Mouse (Mus musculus) urinary bladder, adult 18-20 months (tissue): ENCODE results near the gene Scfd2.
A peak's percentile ranks its signal among the peaks of the same experiment; 100 is the strongest.

ENCODE experiments used
- DNase-seq, 2 experiments: peaks; one replicate each; pipeline ENCODE4 v3.0.0; 2022; ENCODE audit warnings: low spot score in 2 of 2, mixed read lengths in 2 of 2

The Scfd2 gene

DNA sequence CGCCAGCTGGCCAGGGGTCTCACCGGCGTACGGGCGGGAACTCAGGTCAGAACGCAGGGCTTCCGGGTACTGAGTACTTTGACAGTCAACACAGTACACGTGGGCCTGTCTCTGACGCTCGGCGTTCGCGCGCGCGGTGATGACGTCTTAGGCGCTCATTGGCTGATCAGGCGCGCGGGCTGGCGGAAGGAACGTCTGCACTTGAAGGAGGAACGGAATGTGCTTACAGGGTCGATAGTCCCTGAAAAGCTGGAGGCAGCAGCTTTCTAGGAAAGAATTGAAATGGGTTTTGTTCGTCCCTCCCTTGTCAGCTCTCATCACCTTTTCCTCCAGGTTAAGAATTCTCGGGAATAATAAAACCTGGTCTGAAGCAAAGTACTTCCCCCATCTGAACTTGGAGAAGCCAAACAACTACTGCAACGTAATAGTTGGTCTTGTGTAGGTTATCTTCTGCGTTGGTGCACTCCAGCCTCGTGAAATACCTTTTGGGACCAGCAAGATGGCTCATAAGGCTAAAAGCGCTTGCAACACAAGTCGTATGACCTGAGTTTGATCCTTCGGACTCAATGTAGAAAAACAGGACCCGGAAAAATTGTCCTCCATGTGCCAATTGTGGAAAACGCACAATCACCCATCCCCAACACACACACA is at the start of gene Scfd2:
Gene Scfd2, minus strand, starts transcription at position 130 of the 651 bp plus-strand sequence.
- DNase-seq, result peak; percentile 94 to 95

DNA sequence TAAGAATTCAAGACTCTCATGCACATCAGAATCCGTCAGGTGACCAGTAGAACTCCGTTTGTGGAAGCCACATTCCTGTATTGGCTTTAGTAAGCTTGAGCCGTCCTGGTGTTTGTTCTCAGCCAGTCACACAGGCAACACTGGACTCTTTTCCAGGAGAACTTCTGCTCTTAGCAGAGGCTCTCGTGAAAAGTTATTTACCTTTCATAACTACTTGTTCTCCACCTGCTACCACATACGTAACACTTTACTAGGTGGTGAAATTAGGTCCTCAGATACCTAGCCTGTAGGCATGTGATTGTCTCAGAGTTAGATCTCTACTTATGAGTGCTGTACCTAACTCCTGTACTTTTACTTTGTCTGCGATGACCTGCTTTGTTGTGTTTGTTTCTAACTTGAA is 40.2 kb upstream of the Scfd2 start:
- DNase-seq, result no peak

DNA sequence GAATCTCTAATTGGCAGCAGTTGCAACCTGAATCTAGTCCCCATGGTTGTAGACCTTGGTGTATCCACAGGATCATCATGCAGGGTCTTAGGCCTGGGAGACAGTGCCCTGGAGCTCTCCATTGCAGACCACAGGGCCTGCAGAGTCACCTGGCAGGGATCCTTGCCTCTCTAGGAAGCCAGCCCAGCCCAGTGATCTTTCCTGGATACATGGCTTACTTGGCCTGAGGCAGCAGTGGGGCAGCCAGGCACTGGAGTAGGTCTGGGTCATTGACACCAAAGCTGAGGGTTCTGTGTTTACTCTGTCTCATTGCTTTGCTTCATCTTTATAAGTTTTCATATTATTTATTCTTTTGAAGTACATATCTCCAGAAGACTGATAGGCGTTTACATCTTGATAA is 29.6 kb upstream of the Scfd2 start:
- DNase-seq, result no peak

DNA sequence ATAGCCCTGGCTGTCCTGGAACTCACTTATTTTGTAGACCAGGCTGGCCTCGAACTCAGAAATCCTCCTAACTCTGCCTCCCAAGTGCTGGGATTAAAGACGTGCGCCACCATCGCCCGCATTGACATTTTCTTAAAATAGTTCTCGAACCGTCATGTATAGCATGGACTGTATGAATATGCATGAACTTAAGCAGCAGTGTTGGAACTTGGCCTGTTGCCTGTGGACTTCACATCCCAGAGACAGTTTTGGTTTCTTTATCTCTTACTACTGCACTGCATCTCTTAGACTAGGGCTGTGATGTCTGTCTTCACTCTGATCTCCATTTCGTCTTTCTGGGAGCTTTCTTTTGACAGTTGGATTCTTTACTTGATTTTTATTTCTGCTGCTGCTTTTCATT is 18.0 kb upstream of the Scfd2 start:
- DNase-seq, result no peak

DNA sequence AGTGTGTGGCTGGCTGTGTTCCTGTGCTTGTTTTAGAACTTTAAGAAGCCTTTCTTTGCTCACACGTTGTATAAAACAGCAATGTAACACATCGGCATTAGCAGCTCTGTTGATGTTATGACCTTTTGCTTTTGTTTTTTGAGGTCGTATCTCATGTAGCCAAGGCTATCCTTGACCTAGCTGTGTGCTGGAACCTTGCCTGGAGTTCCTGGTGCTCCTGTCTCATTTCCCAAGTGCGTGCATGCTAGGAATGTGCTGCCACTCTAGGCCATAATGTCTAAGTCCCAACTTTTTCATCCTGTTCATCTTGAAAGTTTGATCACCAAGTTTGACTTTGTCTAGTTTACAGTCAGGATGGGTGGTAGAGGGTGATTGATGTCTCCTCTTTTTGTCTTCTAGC is 14.0 kb upstream of the Scfd2 start:
- no peak for DNase-seq

DNA sequence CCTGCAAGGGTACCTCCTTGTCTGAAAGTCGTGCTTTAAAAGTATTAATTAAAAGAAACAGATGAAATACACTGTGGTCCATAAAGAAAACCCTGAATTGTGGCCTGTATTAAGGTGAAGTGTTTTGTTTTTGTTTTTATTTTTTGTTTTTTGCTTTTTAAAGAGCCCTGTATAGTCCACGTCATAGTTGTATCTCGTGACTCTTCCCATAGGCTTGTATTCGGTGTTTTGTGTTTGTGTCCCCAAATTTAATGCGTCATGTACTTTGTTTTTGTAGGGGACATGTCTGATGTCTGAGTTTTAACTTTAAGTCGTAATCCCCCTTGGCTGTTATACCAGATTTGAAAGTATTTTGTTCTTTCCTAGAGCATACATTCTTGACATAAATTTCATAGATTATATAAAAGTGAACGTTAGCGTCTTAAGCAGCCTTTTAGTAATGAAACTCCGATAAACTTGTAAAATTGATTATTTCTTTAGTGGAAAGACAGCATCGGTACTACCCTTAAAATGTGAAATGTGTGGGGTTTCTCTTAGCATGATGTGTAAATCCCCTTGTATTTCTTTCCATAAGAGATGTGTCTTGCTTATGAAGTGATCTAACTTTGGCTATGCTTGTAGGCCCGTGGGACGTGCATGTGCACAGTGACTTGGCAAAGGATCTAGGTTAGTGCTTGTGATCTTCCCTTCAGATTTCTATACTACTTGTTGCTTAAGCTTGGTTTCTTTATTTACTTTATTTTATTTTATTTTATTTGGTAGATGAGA is 4.8 kb upstream of the Scfd2 start:
- no peak for DNase-seq

DNA sequence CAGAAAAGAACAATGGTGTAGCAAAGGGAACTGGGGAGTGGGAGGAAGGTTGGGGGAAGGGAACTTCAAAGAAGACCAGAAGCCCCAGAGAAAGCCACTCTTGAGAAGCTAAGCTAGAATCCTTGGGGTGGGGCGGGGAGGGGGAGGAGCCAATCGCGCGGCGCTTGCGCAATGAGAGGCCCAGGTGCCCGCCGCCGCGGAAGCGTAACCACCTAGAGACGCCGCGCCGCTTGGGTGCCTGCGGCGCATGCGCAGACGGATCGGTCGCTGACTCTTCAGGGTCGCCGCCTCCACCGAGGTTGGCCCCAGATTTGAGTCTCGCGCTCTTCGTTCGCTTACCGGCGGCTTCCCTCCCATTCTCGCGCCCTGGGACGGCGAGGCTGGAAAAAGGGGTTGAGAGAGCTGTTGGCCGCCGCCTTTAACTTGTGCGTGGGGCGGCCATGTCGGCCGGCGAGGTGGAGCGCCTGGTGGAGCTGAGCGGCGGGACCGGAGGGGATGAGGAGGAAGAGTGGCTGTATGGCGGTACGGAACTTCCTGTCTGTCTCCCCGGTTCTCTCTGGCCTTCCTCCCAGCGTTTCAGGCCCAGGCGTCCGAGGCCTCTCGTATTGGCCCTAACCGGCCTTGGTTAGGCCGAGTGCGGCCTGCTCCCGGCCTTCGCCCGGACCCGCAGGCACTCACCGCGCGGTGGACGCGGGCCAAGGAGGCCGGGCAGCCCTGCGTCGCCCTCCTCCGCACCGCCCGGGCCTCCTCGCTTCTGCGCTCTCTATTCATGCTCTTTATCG is 3.9 kb upstream of the Scfd2 start, which contains the start of gene Fip1l1:
Gene Fip1l1, plus strand, starts transcription at position 210 of the 782 bp plus-strand sequence.
- DNase-seq, result peak; percentile 85 to 86

DNA sequence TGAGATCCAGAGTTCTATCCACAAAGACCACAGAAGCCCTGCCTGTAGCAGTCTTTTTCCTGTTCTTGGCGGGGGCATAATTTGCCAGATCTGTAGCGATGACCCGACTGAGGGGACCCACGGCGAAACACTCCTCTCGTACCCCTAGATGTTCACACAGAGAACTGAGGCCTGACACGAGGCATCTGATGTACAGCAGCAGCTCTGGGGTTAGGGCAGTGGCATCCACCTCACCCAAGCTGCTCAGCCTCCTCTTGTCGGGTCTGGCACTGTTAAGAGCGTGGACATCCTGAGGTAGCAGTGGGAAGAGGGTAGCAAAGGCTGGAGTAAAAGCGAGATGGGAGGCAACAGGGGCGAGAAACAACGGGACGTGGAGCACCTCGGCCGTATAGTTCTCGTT is 774 bp downstream of the Scfd2 start:
- peak in 1 of 2 experiments; percentile 5 for DNase-seq

DNA sequence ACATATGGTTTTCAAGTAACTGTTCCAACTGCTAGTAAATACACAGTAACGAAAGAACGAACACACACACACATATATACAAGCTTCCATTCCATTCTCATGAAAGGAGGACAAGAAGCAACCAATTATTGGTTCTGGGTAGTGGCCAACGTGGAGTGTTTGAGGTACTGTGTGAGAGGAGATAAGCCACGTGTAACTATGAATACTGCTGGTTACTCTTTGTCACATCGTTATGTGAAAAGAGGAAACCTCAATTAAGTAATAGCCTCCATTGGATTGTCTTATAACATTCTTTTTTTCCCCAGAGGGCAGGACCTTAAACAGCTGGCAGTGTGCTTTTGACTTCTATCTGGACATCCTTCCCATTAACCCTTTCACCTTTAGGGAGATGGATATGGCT is 4.5 kb downstream of the Scfd2 start:
- DNase-seq, result no peak

DNA sequence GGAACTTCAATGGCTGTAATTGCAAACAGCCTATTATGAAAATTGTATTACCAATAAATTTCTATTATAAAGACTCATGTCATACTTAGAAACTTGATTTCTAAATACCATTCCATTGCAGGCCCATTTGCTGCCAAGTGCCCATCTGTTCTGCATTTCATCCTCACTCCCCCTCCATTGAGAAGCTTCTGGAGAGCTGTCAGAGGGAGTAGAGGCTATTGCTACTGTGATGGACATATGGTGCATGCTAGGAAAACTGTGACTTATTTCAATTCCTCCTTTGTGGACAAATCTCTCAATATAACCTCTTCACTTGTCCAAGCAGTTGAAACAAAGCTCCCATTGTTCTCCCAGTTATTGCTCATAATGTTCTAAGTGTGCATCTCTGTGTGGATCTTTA is 19.9 kb downstream of the Scfd2 start:
- no peak for DNase-seq

DNA sequence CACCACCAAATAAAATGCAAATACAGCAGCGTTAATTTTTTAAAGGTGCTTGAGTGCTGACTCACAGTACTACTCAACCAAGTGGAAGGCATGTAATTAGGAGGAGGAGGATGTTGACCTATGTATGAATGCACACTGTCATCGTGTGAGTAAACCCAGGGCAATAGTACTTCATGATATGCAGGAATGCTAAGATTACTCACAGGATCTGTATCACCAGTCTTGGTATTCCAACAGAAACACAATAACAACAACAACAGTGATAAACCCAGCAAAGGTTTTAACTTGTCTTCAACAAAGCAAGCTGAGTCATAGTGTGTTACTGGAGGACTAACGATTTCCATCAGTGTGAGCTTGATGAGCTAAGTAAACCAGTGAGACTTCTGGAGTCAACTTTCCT is 38.9 kb downstream of the Scfd2 start:
- no peak for DNase-seq

DNA sequence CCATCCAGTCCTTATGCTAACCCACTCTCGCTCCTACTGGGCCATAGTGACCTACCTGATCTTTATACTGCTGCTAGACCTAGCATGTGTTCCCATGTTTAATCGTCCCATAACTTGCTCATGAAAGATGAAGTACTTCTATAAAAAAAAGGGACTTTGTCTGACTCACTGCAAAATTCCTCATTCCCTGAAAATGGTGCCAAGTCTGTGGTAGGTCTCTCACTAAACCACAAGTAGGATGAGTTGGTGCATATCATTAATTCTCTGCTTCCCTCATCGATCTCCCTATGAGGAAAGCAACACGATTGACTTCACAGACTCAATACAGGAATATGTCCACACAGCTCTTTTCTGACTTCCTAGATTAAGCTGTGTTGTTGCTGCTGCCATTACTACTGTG is 46.9 kb downstream of the Scfd2 start:
- DNase-seq, result no peak

DNA sequence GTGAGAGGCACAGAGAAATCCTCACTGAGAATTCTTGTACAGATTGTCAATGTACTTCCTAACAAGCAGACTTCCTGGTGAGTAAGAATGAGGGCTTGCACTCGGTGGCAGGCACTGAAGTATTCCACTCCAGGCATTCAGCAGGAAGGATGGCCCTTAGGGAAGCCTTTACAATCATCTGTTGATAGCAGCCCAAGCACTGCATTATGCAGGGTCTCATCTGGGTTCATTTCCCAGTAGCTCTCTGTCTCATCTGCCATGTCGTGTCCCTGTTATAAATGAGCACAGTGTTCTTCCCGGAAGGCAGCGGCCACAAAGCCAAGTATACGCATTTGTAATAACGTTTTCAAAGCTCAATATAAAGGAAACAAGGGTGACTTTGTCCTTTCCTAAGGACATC is 48.9 kb downstream of the Scfd2 start:
- DNase-seq, result no peak

DNA sequence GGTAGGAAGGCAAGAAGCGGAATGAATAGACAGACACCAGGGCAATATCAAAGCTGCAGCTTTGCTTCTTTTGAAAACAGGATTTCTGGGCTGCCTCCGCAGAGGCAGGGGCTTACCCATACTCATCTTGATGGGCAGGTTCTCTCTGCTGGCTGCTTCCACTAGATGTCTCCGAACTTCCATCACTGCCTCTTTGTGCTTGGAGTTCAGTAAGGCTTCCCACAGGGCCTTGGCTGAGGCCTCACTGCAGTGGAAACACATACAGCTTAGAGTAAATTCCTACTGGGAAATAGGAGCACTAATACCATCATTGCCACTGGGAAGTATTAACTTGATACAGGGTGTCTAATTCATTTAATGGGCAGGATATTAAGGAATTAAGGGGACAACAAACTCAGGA is 49.5 kb downstream of the Scfd2 start:
- DNase-seq, result no peak

DNA sequence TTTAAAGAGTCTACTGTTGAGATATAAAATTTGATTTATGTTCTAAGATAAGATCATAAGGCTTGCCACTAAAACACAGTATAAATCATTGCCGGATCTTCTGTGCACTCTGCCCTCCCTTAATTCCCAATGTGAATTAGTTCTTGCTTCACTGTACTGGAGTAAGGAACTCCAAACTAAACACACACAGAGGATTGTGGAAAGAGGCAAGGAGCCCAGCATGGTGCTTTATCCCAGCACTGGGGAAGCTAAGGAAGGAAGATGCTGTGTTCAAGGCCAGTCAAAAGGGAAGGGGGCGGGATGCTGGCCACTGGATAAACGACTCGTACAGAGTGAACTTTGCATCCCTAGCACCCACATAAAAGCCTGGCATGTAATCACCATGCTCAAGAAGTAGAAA is 51.1 kb downstream of the Scfd2 start:
- no peak for DNase-seq

DNA sequence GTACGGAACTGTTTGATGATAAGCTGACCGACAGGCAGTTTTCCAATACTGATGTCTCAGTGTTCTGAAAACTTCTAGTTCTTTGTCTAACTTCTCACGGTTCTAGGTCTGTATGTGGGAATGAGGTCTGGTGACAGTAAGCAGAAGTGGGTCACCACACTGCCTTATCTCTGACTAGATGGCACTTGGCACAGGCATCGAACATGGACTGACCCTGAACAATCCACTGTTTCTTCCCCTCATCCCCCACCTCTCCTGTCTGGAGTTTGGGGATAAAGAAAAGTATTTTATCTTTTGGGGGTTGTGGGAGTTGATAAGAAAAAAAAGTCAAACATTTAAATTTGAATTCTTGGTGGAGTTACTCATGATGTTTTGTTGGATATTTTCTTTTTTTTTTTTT is 51.6 kb downstream of the Scfd2 start:
- DNase-seq, result no peak

DNA sequence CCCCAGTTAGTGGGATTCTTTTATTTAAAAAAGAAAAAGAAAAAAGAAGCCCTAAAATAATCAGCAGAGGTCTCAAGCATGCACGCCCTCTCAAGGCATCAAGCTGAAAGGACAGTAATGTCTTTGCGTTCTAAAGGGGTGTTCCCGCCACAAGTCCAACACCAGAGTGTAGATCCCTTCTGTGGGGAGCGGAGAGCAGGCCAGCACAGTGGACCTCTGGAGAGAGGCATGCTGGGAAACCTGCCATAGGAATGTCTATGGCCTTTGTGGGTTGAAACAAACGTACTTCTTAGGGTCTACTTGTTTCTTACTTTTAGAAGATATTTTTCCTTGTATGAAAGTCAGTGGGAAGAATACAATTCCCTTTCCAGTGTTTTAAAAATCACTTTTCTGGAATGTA is 52.4 kb downstream of the Scfd2 start:
- no peak for DNase-seq

DNA sequence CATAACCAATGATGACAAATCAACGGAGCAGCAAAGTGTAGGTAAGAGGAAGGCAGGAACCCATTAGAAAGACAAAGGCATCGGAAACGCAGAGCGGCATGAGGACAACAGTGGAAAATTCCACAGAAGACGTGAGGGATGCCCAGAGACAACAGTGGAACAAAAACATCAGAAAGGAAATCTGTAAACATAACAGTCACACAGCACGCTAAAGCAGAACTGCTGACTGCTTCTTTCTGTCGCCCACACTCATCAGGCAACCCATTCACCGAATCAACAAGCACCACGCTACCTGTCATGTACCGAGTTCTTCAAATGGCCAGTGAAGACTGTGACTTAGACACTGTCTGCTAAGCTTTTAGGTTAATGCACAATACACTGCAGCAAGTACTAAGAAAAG is 55.0 kb downstream of the Scfd2 start:
- no peak for DNase-seq

DNA sequence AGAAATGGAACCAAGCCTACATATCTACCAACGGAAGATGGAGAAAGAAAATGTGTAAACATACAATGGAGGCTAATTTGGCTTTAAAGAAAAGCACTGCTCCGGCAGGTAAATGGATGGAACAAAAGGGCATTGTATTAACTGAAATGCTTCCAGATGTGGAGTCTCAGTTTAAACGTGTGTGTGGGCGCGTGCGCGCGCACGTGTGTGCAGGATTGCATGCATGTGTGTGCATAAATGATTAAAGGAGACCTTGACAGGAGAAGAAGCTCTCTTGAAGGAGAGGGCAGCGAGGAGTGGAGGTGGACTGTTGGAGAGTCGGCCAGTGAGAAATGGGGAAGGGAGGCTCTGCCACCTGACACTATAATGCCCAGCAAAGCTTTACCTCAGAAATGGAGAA is 58.4 kb downstream of the Scfd2 start:
- no peak for DNase-seq

DNA sequence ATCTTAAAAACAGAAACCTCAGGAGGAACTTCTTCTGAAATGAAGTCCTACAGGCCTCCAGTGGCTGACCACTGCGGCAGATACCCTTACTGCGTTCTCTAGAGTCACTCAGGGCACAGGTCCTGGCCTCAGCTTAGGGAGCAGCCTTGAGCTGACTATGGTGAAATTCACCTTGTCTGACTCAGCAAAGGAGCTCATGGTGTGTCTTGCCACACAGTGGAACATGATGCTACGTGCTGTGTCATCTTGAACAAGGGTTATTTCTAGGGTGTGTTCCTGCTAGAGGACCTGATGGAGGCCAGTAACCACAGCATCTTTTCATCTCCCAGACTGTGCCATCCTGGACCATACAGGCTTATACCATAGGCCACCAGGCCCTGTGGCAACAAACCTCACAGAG is 60.7 kb downstream of the Scfd2 start:
- no peak for DNase-seq

DNA sequence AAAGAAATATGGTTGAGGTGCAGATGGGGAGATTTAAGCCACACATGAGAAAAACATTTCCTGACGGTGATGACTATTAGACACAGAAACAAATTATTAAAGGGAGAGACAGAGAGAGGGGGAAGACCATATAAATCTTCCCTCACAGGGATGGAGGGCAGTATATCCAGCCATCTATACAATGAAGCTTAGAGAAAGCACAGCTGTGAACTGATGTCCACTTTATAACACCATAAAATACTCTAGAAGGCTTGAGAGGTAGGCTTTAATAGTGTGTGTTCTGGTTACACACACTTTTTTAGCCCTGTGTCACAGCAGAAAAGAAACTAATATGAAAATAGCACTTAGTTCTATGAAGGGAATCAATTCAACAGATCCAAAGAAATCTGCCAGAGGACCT is 61.9 kb downstream of the Scfd2 start:
- DNase-seq, result no peak

DNA sequence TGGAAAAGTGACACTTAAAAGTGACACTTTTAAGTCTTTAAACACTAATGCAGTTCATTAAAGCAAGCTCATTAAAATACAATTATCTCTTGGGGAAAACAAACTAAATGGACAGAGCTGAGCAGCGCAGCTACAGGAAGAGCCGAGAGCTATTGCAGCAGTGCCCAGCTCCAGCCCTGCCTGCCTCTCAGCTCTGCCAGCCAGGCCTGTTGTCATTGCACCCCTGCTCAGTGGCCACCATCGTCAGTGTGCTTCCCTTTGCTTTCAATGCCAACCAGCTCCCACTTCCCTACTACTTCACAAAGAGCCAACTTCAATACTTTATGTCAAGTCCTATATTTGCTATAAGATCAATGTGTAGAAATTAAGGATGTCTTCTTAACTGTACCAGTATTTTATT is 63.8 kb downstream of the Scfd2 start:
- DNase-seq, result no peak

DNA sequence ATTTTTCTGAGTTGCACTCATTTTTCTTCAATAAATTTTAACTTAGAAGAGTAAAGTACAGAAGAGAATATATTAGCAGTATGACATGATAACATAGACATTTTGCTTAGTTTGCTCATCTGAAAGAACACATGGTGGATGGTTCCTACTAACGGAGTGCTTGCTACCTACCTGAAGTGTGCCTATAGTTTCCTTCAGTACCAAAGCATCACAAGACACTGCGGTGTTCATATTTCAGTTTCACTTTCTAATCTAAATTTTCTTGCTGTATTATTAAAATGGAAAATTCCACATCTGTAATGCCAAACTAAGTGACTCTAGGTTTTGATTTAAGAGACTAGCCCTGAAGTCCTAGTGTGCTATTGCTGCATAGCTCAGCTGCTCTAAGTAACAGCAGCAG is 74.8 kb downstream of the Scfd2 start:
- no peak for DNase-seq
